Mouse (Mus musculus) heart, adult 2 months (tissue): ENCODE measurements around the gene Klhl26.

Source experiments
- CTCF ChIP-seq: fragments of 200-600 bp; IDR thresholded peaks from 2 replicates; pipeline ENCODE4 v1.8.1; 2022; ENCODE audit warnings: antibody characterized with exemption, mild to moderate bottlenecking, moderate library complexity
- EP300 ChIP-seq: fragments of 200-500 bp; IDR thresholded peaks from 2 replicates; pipeline ENCODE4 v1.6.1; 2011; ENCODE audit warnings: low read depth, low read length, control low read depth; ENCODE audit not compliant: insufficient read depth
- POLR2A ChIP-seq: fragments of 200-500 bp; IDR thresholded peaks from 2 replicates; pipeline ENCODE4 v1.6.1; 2011; ENCODE audit warnings: mild to moderate bottlenecking, low read depth, low read length, control low read depth; ENCODE audit not compliant: insufficient read depth

GRCm38 (mm10) chr8:70445988-70446387 is 30.8 kb downstream of the Klhl26 start:
- TF ChIP-seq EP300 (no peak), POLR2A (no peak), CTCF (no peak)
